Mouse (Mus musculus) gastrocnemius, postnatal 4 days (tissue): ENCODE data around the gene Clec10a. TPM values are rescaled to one million over a fixed set of nuclear protein-coding genes. Genes with fewer than 3 reads are reported as not detected.

Experiments
- DNase-seq, 2 experiments: peaks; one replicate each; pipeline ENCODE4 v3.0.0; 2021 to 2022; ENCODE audit warnings: low spot score in 2 of 2, mixed read lengths in 2 of 2
- total RNA-seq, 2 experiments: library from RNA; stranded (reverse); gene quantifications; 2 replicates each; pipeline ENCODE4 v1.2.3; 2021

Gene Clec10a
- total RNA-seq, 2 experiments from 2014 or later = 8.6 to 10.5 TPM

DNA sequence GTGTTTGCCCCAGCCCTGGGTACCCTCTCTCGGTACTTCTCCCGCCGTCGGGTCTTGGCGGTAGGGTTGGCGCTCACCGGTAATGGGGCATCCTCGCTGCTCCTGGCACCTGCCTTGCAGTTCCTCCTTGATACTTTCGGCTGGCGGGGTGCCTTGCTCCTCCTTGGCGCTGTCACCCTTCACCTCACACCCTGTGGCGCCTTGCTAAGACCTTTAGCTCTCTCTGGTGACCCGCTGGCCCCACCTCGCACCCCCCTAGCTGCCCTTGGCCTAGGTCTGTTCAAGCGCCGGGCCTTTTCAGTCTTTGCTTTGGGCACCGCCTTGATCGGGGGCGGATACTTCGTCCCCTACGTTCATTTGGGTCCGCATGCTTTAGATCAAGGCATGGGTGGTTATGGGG, 59.3 kb downstream of the Clec10a start:
- DNase-seq = no peak

DNA sequence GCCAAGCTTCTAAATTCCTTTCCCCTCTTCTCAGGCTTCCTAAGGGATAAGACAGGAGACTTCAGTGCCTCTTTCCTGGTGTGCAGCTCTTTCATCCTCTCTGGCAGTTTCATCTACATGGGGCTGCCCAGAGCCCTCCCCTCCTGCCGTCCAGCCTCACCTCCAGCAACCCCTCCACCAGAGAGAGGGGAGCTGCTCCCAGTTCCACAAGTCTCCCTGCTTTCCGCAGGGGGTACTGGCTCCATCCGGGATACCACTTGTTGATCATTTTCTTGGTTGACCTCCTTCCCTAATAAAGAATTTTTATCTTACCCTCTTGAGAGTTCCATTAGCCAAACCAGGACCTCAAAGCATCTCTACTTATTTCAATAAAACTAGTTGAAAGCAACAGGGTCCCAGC, 60.1 kb downstream of the Clec10a start:
- DNase-seq = no peak

DNA sequence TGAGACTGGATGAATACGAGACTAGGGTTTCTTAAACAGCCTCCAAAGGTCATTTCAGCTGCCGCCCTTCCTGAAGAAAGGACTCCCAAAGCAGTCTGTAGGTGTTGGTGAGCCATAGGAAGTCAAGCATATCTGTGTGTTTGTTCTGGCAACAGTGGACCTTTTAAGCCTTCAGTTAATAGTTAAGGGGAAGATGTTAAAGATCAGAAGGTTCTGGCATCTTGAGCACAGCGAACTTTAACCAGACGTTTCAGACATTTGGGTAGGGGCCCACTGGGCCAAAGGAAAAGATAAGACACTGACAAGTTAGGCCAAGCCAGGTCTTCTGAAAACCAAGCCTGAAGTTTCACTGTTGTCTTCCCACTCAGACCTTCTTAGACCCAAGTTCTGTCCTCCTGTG, 62.0 kb downstream of the Clec10a start:
- no peak for DNase-seq

DNA sequence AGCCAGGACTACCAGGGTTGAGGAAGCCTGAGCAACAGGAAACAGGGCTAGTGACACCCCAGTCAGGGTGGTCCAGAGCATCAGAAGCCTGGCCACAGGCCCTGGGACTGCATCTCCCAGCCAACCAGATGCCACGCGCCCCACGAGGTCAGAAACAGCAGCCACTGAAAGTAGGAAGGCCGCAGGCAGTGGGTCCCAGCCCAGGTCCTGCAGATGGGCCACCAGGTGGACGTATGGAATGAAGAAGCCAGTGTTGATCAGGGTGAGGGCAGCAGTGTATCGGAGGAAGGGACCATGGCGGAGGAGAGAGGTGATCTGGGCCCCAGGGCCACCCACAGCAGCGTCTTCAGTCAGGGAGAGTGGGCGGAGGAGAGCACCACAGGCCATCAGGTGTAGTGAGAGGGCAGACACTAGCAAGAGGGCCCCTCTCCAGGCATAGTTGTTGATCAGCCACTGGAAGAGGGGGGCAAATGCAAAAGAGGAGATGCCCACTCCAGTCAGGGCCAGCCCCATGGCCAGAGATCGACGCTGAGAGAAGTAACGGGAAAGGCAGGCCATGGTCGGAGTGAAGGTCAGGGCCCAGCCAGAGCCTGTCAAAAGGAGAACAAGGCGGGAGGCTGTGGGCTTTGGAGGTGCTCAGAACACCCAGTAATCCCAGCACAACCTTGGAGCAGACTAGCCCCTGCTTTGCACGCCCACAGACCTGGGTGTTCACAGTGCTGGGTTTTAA, 62.9 kb downstream of the Clec10a start:
- DNase-seq = no peak

DNA sequence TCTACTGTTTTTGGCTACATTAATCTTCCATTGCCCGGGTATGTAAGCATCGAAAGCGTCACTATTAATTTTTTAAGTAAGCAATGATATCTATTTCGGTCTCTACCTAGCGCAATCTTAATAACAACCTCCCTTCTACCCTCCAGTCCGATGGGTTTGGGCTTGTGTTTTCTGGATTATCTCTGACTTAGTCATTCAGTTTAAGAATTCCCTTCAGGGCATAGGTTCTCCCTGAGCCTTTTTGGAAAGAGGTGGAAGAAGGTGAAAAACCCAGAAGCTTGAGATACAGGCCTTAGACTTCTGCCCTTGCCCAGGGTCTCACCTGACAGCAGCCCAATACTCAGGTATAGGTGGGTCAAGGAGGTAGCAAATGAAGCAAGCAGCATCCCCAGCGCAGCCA, 63.9 kb downstream of the Clec10a start:
- no peak for DNase-seq

DNA sequence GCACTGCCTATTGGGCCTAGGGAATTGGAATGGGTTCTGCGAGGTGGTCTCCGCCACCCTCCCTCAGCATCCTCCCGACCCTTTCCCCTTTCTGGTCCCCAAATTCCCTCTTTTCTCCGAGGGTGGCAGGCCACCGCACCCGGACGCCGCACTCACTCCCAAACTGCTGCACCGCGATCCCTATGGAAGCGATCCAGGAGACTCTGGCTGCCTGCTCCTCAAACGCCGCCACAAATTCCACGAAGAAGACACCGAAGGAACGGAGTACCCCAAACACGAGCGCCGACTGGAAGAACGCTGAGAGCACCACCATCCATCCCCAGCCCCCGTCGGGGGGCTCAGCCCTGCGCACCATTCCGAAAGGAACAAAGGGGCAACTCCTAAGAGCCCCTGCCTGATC, 64.3 kb downstream of the Clec10a start:
- DNase-seq = no peak

Other genes starting within 250 kb of the Clec10a start
- 10 to 100 TPM; 35.9 to 44.5 TPM for gene Gps2, start 242.3 kb upstream of the Clec10a start, total RNA-seq
- 100 to 1,000 TPM; 565 to 571 TPM for gene Eif5a, start 234.2 kb upstream of the Clec10a start, total RNA-seq
- 1 to 10 TPM; 5.1 to 6.4 TPM for gene Ybx2, start 220.4 kb upstream of the Clec10a start, total RNA-seq
- 100 to 1,000 TPM; 111 to 142 TPM for gene Slc2a4, start 208.0 kb upstream of the Clec10a start, total RNA-seq
- gene Cldn7, start 191.4 kb upstream of the Clec10a start, total RNA-seq = under 1 TPM in 1 of 2 experiments, not detected in 1; 0.34 TPM
- 100 to 1,000 TPM; 204 to 229 TPM for gene Ctdnep1, start 175.0 kb upstream of the Clec10a start, total RNA-seq
- 10 to 100 TPM; 61.9 to 63.7 TPM for gene Elp5, start 173.7 kb upstream of the Clec10a start, total RNA-seq
- 100 to 1,000 TPM; 234 to 246 TPM for gene Gabarap, start 165.1 kb upstream of the Clec10a start, total RNA-seq
- 10 to 100 TPM; 31.5 to 34.7 TPM for gene Phf23, start 160.4 kb upstream of the Clec10a start, total RNA-seq
- 10 to 100 TPM; 19.1 to 22.8 TPM for gene Dvl2, start 155.6 kb upstream of the Clec10a start, total RNA-seq
- gene Acadvl, start 140.8 kb upstream of the Clec10a start, total RNA-seq = 100 to 1,000 TPM; 233 to 241 TPM
- gene Dlg4, start 139.3 kb upstream of the Clec10a start, total RNA-seq = 10 to 100 TPM; 23.9 to 33.8 TPM
- gene Asgr1, start 102.1 kb upstream of the Clec10a start, total RNA-seq = under 1 TPM in 1 of 2 experiments, not detected in 1; 0.62 TPM
- gene Asgr2, start 63.6 kb upstream of the Clec10a start, total RNA-seq = under 1 TPM in 1 of 2 experiments, not detected in 1; 0.62 TPM
- gene Mgl2, start 25.9 kb upstream of the Clec10a start, total RNA-seq = 1 to 10 TPM; 2.8 to 4.2 TPM
- not detected for gene Slc16a11, start 56.6 kb downstream of the Clec10a start, total RNA-seq
- gene Slc16a13, start 64.9 kb downstream of the Clec10a start, total RNA-seq = 1 to 10 TPM; 2.6 to 3.2 TPM
- gene Bcl6b, start 73.6 kb downstream of the Clec10a start, total RNA-seq = 10 to 100 TPM; 20.2 to 22.2 TPM
- gene 0610010K14Rik, start 81.7 kb downstream of the Clec10a start, total RNA-seq = 10 to 100 TPM; 51.4 to 56.9 TPM
- gene Gm21988, start 83.6 kb downstream of the Clec10a start, total RNA-seq = 1 to 10 TPM; 2.5 to 4.1 TPM
- 100 to 1,000 TPM in 1 of 2 experiments, 10 to 100 TPM in 1; 83.0 to 103 TPM for gene Rnasek, start 83.6 kb downstream of the Clec10a start, total RNA-seq
- gene Alox12, start 99.2 kb downstream of the Clec10a start, total RNA-seq = 1 to 10 TPM; 1.3 to 1.7 TPM
- gene Alox12e, start 166.4 kb downstream of the Clec10a start, total RNA-seq = under 1 TPM in 1 of 2 experiments, not detected in 1; 0.13 TPM
- gene Alox15, start 195.8 kb downstream of the Clec10a start, total RNA-seq = under 1 TPM; 0.13 to 0.25 TPM